Mouse (Mus musculus) lung, adult 18-20 months (tissue): ENCODE data around the gene Sin3a.

ENCODE experiments used
- DNase-seq, 2 experiments: peaks; one replicate each; pipeline ENCODE4 v3.0.0; 2022; ENCODE audit warnings: mixed read lengths in 2 of 2

The Sin3a gene

DNA sequence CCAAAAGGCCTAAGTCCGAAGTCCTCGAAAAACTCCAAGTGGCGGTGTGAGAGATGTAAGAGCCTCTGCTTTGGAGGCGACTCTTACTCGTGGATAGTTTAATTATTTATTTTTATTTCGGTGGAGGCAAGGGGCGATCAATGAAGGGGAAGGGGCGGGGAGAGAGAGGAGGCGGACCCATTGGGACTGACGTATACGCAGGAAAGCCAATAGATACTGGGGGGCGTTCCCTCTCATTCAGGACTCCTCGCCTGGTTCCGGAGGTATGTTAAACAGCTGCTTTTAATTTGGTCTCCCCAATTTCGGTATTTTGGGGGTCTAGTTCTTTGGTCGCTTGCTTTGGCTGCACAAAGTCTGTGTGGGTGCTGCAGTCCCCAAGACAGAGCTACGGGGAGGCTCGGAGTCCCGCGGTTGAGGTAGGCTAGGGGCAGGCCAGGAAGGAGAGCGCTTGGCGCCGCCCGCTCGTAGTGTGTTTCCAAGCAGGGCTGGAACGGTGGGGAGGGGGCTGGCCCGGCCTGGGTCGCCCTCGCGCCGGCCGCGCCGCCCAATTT is at the start of gene Sin3a:
Gene Sin3a (plus strand): TSS at position 240 of the 551 bp plus-strand sequence.
- DNase-seq, result peak; percentile 83

DNA sequence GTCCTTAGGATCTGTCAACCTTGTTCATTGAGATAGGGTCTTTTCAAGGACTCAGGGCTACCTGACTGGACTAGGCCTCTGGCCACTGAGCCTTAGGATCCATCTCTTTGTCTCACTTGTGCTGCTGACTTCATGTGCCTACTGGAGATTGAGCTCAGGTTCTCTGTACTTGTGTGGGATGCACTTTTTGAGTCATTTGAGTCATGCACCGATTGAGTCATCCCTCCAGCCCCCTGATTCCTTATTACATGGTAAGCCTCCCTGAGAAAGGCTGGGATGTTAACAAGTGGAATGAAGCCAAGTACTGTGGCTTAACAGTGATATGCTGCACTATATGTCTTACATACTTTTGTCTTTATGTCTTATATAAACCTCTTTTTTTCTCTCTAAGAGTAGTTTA is 40.1 kb upstream of the Sin3a start:
- DNase-seq, result no peak

DNA sequence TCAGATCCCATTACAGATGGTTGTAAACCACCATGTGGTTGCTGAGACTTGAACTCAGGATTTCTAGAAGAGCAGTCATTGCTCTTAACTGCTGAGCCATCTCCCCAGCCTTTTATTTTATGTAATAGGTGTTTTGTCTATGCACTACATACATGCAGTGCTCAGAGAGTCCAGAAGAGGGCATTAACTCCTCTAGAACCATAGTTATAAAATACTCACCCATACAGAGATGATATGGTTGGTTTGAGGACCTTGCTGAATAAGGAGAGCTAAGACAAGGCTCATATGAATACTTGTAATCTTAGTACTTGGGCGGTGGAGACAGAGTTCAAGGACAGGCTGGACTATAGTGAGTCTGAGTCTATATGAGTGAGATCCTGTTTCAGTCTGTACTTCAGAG is 15.6 kb upstream of the Sin3a start:
- peak in 1 of 2 experiments; percentile 69 for DNase-seq

DNA sequence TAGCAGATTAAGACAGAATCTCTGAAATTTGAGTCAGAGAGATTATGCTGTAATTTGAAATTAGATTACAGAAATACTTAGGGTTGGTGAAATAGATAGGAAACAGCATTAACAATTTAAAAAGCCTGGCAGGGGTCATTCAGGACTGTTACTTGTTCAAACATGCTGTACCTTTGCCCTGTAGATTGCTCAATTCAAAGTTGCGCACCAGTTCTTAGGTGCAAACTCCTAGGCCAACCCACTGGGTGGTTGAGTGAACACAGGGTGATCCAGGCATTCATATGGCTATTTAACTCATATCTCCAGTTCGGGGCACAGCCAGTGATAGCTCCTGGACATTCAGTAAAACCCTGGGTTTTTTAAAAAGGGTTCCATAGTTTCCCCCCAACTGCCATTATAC is 7.7 kb upstream of the Sin3a start:
- no peak for DNase-seq

DNA sequence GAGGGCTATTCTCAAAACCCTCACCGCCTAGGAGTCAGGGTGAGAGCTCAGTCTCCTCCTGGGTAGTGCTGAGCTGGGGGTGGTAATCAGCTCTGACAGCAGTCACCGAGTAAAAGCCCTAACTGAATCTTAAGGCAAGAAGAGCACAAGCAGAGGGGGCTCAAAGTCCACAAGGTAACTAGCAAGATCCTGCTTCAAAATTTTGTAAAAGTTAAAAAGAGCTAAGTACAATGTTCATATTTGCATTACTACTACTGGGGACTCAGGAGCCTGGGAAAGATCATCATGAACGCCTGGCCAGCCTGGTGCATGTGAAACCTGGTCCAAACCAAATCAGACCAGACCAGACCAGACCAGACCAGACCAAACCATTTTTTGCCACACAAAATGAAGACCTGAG is 3.6 kb upstream of the Sin3a start:
- no peak for DNase-seq

DNA sequence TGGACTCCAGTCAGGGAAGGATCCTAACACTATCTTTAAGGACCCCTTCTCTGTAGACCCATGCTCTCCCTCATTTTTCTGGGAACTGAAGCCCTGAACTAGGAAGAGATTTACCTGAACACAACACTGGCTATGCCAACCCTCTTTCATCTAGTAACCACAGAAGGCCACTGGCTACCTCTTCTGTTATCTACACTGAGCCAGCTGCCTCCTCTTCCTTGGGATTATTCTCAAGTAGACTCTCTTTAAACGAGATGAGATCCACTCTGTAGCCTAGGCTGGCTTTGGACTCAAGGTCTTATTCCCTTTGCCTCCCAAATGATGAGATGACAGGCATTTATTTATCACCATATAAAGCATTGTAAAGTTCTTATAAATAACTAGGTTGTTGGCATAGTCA is 1.6 kb upstream of the Sin3a start:
- no peak for DNase-seq

DNA sequence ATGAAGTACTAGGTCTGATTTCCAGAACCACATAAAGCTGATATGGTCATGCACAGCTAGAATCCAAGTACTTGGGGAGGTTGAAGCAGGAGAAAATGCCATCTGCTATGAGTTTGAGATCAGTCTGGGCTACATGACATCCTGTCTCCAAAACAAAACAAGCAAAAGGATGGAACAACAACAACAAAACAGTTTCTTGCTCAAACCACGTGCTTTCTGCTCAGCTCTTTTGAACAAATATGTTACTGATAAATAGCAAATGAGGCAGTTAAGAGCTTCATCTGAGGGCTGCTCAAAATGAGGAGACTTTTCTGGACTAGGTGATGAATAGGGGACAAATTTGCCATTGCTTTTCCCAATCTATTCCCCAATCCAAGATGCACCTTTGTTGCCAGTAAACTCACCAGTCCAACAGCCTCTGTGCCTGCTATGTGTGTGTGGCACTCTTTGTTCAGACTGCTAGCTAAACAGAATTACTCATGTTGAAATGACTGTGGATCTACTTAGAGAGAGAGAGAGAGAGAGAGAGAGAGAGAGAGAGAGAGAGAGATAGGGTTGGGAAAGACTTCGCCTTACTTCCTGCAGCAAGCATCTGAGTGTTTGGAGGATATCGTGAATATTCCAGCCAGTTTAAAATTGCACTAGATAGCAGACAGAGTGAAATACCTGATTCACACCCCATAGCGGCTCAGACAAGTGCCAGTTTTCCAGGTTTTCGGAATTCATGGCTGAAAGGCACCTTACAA is 867 bp upstream of the Sin3a start:
- no peak for DNase-seq

DNA sequence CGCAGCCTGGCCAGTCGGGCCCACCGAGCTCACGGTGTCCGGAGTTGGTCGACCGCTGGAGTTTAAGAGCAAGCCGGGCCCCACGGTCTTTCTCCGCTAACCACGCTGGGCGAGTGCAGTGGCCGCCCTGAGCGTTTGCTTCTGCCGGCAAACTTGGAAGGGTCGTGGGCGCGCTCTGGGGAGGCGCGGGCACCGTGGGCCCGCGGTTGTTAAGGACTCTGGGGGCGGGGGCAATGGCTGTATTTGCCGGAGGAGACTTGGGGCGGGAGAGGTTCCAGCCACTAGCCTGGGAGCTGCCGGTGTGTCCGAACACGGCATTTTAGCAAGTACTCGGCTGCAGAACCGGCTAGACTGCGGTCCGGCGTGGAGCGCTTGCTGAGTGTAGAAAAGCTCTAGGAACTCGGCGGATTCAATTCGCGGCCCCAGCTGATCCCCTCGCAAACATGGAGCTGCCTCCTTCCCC is 717 bp downstream of the Sin3a start:
- DNase-seq, result no peak

DNA sequence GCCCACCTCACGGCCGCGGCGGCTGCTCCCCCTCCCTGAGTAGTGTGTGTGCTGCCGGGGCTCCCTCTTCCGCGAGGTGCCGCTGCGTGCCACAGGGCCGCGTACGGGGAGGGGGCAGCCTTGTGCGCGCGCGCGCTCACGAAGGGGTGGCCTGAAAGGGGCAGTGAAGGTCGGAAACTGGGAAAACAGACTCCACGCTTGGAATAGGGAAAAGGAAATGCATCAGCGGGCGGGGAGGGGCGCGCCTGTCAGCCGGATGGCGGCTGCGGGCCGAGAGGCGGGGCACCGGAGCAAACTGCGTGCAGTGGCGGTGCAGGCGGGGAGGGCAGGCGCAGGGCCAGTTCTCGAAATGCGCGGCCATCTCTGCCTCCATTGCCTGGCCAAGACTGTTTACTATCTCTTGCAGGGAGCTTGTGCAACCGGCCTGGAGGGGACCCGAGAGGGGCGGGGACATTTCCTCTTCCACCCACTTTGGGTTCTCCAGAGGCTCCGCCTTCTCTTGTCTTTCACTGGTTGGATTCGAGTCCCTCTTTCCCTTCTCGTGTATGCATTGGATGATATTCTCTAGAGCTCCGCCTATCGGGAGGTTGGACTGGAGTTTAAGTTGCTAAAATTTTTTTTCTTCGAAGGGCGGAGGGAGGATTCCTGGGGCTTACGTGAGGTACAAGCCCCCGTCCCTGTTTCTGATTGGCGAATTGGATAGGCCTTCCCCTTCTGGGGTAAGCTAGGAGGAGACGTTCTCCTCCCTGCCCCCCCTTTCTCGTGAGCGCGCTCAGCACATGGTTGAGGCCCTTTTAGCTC is 1.3 kb downstream of the Sin3a start:
- DNase-seq, result peak; percentile 99 to 100

DNA sequence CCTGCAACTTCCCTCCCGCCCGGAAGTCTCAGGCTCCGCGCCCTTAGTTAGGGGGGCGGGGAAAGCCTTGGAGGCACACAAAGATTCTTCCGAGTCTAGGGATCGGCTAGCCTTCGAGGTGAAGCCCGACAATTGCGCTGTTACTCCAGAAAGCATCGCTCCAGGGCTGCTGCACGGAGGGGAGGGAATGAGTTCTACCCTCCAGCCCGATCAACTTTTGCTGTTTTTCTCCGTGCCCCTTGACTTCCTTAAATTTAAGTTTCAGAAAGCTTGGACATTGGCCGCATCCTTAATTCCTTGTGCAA is 1.9 kb downstream of the Sin3a start:
- DNase-seq, result no peak

DNA sequence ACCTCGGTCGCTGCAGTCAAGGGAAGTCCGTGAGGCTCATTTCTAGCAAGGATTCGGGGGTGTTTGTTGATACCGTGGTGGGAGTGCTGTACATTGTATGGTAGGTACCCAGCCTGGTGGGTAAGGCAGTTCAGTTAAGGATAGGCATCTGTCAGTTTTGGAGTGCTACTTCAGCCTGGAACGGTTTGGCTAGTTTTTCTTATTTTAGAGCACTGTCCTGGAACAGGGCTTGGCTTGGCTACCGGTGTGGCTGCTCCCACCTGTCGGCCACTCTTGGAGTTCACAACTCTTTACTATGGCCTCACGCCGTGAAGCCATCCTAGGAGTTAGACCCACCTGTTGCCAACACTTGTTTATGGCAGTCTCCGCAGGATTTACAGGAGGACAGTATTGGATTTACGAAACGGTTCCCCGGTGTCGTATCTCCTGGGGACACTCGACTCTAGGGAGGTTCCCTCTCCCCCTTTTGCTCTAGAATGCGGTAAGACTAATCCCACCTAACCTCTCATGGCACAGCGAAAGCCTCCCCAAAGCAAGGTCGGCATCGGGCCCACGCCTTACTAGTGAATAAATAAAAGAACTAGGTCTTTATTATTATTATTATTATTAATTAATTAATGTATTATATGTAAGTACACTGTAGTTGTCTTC is 2.5 kb downstream of the Sin3a start:
- peak; percentile 34 to 44 for DNase-seq

DNA sequence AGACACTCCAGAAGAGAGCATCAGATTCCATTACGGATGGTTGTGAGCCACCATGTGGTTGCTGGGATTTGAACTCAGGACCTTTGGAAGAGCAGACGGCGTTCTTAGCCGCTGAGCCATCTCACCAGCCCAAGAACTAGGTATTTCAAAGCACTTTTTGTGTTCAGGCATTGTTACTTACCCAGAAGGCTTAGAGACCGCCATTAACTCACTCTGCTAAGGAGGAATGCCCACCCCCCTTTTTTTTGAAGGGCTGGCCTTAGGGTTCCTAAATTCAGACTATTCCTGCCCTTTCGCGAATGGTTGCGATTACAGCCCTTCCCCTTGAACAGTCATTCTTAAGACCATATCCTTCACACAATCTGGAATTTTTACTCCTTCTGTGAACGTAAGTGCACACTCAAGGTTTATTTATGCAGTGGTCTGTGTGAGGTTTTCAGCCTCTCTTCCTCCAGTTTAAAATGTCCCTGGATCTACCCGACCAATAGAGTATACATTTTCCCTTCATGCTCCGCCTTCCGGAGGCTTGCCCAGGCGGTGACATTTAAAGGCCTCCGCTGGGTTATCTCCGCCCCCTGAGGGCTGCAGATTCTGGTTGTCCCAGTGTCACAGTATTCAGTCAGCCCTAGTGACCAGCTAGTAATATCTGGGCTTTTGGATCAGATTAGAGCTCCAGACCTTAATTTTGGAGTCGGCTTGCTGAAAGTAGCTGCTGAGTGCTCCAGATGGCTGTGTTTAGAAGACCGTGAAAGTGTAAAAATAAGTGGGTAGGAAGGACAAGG is 3.2 kb downstream of the Sin3a start:
- DNase-seq, result peak; percentile 84 to 86

DNA sequence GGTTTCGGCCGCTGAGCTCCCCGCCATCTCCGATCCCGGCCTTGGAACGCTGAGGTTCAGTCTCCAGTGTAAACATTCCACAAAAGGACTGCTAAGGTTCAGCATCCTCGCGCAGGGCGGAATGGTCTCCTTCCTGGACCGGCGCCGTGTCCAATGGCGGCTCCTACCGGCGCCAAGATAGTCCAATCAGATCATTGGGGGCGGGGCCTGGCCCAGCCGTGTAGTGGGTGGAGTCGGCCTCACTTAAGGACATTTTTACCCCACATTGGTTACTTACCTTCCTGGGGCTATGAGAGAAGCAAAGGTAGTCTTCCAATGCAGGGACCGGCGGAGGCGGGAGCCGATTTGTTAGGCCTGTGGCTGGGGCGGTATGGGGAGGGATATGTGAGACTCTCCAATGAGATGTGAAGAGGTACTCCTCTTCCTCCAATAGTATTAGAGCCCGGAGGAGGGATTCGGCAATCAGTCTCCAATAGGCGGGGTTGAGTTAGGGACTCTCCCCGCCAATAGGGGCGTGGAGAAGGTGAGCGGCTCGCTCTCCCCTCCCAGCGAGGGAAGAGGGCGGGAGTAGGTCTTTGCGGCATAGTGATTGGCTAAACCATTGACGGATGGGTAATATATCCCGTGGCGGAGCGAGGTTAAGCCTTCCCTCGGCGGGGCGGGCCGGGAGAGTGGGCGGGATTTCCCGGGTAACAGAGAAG is 4.0 kb downstream of the Sin3a start:
- peak; percentile 100 for DNase-seq

DNA sequence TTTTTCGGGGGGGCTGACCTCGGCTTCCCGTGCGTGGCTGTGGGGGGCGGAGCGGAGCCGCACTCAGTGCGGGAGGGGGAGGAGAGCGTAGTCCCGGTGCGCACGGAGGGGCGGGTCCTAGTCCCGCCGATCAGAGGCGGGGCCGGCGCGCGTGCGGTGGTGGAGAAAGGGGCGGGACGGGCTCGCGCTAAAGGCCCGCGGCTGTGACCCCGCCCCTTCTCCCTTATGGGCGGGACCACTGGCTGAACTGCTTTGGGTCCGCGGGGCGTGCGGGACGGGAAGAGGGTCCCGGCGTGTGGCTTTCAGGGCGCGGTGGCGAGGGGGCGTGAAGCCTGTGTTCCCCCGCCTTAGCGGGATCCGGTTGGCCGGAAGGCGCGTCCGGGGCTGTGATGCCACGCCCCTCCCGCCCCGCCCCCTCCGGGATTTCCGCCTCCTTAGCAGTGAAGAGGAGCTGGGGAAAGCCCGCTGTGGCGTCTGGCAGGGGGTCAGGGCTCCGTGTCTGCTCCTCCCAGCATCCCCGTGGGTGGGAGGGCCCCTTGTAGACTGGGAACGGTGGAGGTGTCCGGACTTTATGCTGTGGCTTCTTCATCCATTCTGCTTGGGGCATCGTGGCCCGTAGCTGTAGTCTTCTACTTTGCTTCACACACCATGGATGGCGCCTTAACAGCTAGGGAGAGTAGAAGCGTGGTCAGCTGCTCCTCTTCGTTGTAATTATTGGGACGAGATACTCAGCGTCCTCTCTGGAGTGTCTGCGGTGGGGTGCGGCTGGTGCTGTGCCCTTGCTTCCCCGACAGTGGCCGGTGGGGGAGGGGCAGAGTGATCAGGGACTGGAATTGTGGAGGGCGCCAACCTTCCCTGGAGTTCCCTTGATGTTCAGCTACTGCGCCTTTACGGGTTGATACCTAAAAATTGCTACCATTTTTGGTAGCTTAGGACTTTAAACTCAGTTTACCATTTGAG is 5.1 kb downstream of the Sin3a start:
- peak; percentile 89 to 90 for DNase-seq

DNA sequence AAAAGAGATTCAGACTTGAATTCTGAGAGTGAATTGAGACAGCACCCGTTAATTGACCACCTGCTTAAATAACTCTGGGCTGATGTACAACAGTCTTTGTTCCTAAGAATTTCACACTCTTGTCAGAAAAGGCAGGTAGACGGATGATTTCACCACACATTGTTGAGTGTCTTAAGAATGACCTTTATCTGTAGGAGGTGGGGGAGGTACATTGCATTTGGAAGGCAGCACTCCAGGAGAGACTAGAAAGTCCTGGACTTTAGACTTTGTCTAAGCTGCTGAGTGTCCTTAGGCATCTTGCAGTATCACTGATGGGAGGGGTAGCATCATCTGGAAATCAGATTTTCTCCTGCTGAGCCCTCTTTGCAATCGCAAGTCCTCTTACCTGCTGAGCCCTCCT is 10.4 kb downstream of the Sin3a start:
- DNase-seq, result no peak

DNA sequence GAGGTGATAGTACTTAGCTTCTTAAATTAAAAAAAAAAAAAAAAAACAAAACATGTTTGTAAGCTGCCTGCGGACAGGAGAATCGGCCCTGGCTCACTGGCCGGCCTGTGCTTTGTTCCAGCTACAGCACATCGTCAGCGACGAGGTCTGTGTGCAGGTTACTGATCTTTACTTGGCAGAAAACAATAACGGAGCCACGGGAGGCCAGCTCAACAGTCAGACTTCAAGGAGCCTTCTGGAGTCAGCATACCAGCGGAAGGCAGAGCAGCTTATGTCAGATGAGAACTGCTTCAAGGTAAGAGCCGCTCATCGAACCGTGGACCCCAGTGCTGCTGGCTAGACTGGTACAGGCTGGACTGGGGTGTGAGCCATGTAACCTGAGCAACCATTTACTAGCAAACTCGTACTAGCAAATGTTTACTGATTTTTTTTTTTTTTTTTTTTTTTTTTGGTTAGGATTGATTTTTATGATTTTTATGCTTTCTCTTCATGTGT is 45.5 kb downstream of the Sin3a start:
- no peak for DNase-seq

DNA sequence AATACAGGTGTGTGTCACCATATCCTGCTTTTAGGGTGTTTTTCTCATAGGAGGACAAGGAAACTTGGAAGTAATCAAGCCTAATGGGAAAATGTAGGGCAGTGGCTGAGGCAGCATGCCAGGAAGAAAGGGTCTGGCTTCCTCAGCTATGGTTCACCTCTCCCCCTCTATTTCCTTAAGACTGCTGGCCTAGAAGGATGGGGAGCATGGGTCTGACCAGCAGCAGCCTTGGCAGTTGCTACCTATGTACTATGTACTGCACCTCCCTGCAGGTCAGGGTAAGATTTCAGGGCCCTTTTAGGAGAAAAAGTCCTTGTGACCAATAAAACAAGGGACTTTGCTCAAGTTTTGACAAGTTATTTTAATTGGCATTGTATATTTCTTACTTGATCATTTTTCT is 57.8 kb downstream of the Sin3a start:
- DNase-seq, result no peak

DNA sequence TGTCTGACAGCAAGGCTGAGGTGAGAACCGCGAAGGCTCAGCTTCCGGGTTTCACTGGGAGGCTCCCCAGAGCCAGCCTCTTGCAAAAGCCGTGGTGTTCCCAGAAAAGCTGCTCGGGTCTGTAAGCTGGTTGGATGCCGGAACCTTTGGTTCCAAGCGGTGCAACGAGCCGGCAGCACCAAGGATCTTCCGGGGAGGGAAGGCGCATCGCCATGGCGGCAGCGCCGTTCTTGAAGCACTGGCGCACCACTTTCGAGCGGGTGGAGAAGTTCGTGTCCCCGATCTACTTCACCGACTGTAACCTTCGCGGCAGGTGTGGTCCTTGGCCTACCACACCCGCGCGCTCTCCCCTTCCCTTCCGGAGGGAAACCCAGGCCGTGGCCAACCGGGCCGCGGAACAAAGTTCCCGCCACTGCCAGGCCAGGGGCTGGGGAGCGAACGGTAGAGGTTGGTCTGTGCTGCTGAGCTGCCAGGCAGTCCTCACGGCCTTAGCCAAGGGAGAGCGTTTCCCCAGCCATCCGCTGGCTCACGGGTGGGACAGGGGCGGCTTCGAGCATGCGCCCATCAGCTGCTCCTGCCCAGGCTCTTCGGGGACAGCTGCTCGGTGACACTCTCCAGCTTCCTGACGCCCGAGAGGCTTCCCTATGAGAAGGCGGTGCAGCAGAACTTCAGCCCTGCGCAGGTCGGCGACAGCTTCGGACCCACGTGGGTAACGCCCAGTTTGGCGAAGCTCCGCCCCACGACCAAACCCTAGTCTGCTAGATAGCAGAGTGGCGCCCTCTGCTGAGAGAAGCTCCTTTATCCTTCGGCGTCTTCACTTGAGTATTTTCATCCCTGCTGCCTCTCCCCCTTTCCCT is 59.0 kb downstream of the Sin3a start, which contains the start of gene Man2c1:
Gene Man2c1 (plus strand): TSS at position 114 of the 857 bp plus-strand sequence.
- DNase-seq, result peak; percentile 93 to 95

DNA sequence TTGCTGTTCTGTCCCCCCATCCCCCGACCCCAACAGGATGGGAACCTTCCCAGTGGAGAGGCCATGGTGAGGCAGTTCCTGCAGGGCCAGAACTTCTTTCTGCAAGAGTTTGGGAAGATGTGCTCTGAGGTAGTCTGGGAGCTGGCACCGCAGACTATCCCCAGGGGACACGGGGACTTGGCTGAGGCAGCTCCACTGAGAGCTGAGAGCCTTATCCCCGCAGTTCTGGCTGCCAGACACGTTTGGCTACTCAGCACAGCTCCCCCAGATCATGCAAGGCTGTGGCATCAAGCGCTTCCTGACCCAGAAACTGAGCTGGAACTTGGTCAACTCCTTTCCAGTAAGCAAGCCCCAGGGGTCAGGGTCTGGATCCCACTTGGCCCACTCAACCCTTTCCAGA is 65.4 kb downstream of the Sin3a start:
- DNase-seq, result no peak

DNA sequence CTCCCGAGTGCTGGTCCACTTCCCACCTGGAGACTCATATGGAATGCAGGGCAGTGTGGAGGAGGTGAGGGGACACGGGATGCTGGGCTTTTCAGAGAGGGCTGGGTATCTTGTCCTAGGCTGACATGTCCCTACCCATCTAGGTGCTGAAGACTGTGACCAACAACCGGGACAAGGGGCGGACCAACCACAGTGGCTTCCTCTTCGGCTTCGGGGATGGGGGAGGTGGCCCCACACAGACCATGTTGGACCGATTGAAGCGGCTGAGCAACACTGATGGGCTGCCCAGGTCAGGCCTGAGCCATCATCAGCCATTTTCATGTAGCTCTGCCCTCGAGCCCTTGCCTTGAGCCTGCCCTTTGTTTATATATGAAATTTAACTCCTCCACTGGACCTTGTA is 65.9 kb downstream of the Sin3a start:
- DNase-seq, result no peak
